ENCODE assay signal across 28 mouse cellular contexts in genomic region chr1:54629106-54629505, GRCm38 (mm10).
A peak's percentile ranks its signal among the peaks of the same experiment; 100 is the strongest.
DNase-seq lines count a peak whose midpoint lies in the region; ATAC-seq and TF ChIP-seq lines count a peak whose summit lies in the region.
"Had no signal": no experiment of that assay in that cellular context is flagged by ENCODE, and none has a peak within 500 bp of the region (broad histone marks: within the 10 kb centered on the region; RNA-seq: fewer than 3 reads in every experiment).

No protein-coding gene starts in this region.

- no peaks in the 10 kb centered on the region for H3K27me3 ChIP-seq in Patski
- no peaks in the 10 kb centered on the region for H3K27me3 ChIP-seq in forebrain, embryonic 11.5 days (ENCODE audit: control insufficient read depth, insufficient read depth, low read length)
- H3K27me3 ChIP-seq: CH12.LX; embryonic facial prominence, embryonic 13.5 days; embryonic facial prominence, embryonic 15.5 days; forebrain, embryonic 12.5 days had no signal

- WGBS in forebrain, embryonic 11.5 days: 65% methylated on average over 1 of the region's 1 CpGs

- H3K4me3 ChIP-seq in forebrain, embryonic 11.5 days (ENCODE audit: low read depth, low read length): no peak overlapping the region
- H3K4me3 ChIP-seq: embryonic facial prominence, embryonic 13.5 days; embryonic facial prominence, embryonic 15.5 days; erythroblast, embryonic 14.5 days; forebrain, embryonic 12.5 days had no signal

- H3K4me1 ChIP-seq in forebrain, embryonic 11.5 days (replicated peaks; ENCODE audit: control insufficient read depth, insufficient read depth, low read length): no peaks in the 10 kb centered on the region
- H3K4me1 ChIP-seq: embryonic facial prominence, embryonic 13.5 days; embryonic facial prominence, embryonic 15.5 days; forebrain, embryonic 12.5 days had no signal

- H3K9me3 ChIP-seq in forebrain, embryonic 11.5 days (ENCODE audit: control insufficient read depth, low read length): no peaks in the 10 kb centered on the region
- H3K9me3 ChIP-seq: embryonic facial prominence, embryonic 13.5 days; embryonic facial prominence, embryonic 15.5 days; G1E had no signal

- no peak overlapping the region for H3K27ac ChIP-seq in forebrain, embryonic 11.5 days (ENCODE audit: low read depth, low read length)
- H3K27ac ChIP-seq: embryonic facial prominence, embryonic 13.5 days; embryonic facial prominence, embryonic 15.5 days; forebrain, embryonic 12.5 days had no signal

- POLR2A ChIA-PET in Patski (lab: Charles Lee): no interaction called here

- CTCF ChIA-PET in Patski (lab: Charles Lee): interaction anchor here (1.5 kb wide), 1 partner anchor 21 kb away, joined by 3 read pairs; no protein-coding TSS in a partner anchor

- TF ChIP-seq CTCF in Patski (IDR thresholded peaks at IDR 0.05): no peak

- no peaks in the 10 kb centered on the region for H3K36me3 ChIP-seq in forebrain, embryonic 11.5 days (ENCODE audit: control insufficient read depth, insufficient read depth, low read length)
- H3K36me3 ChIP-seq: embryonic facial prominence, embryonic 13.5 days; embryonic facial prominence, embryonic 15.5 days; forebrain, embryonic 12.5 days; G1E had no signal

- no peak overlapping the region for H3K9ac ChIP-seq in forebrain, embryonic 11.5 days (ENCODE audit: low read length)
- H3K9ac ChIP-seq: embryonic facial prominence, embryonic 13.5 days; embryonic facial prominence, embryonic 15.5 days; forebrain, embryonic 12.5 days had no signal

- DNase-seq in 3T3-L1 (ENCODE audit: low read depth, low spot score) (peak; percentile 76), Patski (ENCODE audit: low read depth, low spot score) (peak; percentile 31)
- peak; percentile 95 for DNase-seq in Muller cell, postnatal 12 days (ENCODE audit: inconsistent ontology term)
- DNase-seq in fibroblast of lung, adult 2 months (ENCODE audit: low read depth): peak; percentile 13
- no peak for DNase-seq in left cerebral cortex, postnatal 4 days
- DNase-seq in forebrain, embryonic 11.5 days (ENCODE audit: low spot score): no peak
- no peak for DNase-seq in thymus, postnatal 14 days
- DNase-seq: adrenal gland, adult 2 months; adrenal gland, postnatal 10 days; adrenal gland, postnatal 25 days; B cell, adult 2 months; cerebellum, adult 11 months; cerebellum, adult 18-20 months; cerebellum, adult 8-10 months; cerebellum, adult 9-11 months; cerebellum, postnatal 14 days; cerebellum, postnatal 36 days; embryo, embryonic 11 days had no signal

- intact Hi-C loops in left cerebral cortex, postnatal 4 days (cut with DNase I): no loop called here

- in situ Hi-C loops in Patski (cut with MboI; ENCODE audit: low pct_unique_long_range_greater_than_20kb): no loop called here

- no peak overlapping the region for H3K4me2 ChIP-seq in forebrain, embryonic 11.5 days (ENCODE audit: low read depth, low read length, severe bottlenecking)
- H3K4me2 ChIP-seq: embryonic facial prominence, embryonic 13.5 days; embryonic facial prominence, embryonic 15.5 days; forebrain, embryonic 12.5 days had no signal

- no peak for ATAC-seq in Patski
- no peak for ATAC-seq in forebrain, embryonic 11.5 days (replicated peaks; ENCODE audit: low FRiP score)
- no peak for ATAC-seq in erythroblast, adult 5-6 weeks (replicated peaks; ENCODE audit: low FRiP score, poor library complexity, severe bottlenecking)
- ATAC-seq: CD4-positive, CD25-positive, alpha-beta regulatory T cell, adult 4 months; forebrain, embryonic 14.5 days; forebrain, embryonic 16.5 days had no signal

Comparison
In these comparisons a context has a peak if more than half of its experiments do, and no peak if none do; other contexts are left out.
1. DNase-seq: peak in 3T3-L1 (single experiment), Muller cell, postnatal 12 days (single experiment), Patski (single experiment) and fibroblast of lung, adult 2 months (single experiment); none in left cerebral cortex, postnatal 4 days (single experiment), forebrain, embryonic 11.5 days (single experiment) and thymus, postnatal 14 days (single experiment).